Mouse (Mus musculus): ENCODE measurements around the gene Cnnm4.

GRCm38 (mm10) chr1:36513718-36514117 is 42.3 kb downstream of the Cnnm4 start:
- TF ChIP-seq CTCF (IDR thresholded peaks at IDR 0.05; ENCODE audit: low read depth, low read length) (peak; percentile 58), POLR2A (IDR thresholded peaks at IDR 0.05; ENCODE audit: extremely low read depth, insufficient read depth, low read length) (no peak)

Measured in liver, adult 2 months (tissue).